Mouse (Mus musculus): ENCODE data around the gene Gm49340. TPM values are rescaled to one million over a fixed set of nuclear protein-coding genes. Genes with fewer than 3 reads are reported as not detected.
"Not testable (repeated sequence)": the region's sequence is repeated elsewhere in the genome, so short reads cannot be mapped to it uniquely, and the experiment has no call there.

The Gm49340 gene
- not detected in 2 replicates for polyA plus RNA-seq (2015; fragmentation: Nextera tagmentation; extraction: Ambion mirVana)

GRCm38 (mm10) chr11:73329442-73329841, at the start of gene Gm49340, which contains the start of the genes Aspa and Spata22:
Gm49340 (plus strand) TSS chr11:73329741.
Aspa (minus strand) TSS chr11:73329596.
Spata22 (plus strand) TSS chr11:73329741.
- Histone ChIP-seq H3K4me1 (no peaks in the 10 kb centered on the region), H3K27ac (no peak within 1 kb of the TSS), H3K9me3 (no peaks in the 10 kb centered on the region), H3K9ac (no peak within 1 kb of the TSS), H3K4me3 (no peak within 1 kb of the TSS), H3K4me2 (no peak within 1 kb of the TSS), H3K36me3 (no peaks in the 10 kb centered on the region), H3K27me3 (no peaks in the 10 kb centered on the region)
- WGBS = 81% methylated on average over 27 of the region's 27 CpGs
- ATAC-seq (ENCODE audit: insufficient number of reproducible peaks, low FRiP score, low TSS enrichment, low read depth) = no peak

GRCm38 (mm10) chr11:73280710-73281109, 48.8 kb upstream of the Gm49340 start:
- Histone ChIP-seq H3K27me3 (no peaks in the 10 kb centered on the region), H3K4me1 (peaks cover 24% of the 10 kb centered on the region), H3K4me3 (no peak overlapping the region), H3K9me3 (no peaks in the 10 kb centered on the region), H3K27ac (no peak overlapping the region), H3K4me2 (no peak overlapping the region), H3K9ac (no peak overlapping the region), H3K36me3 (no peaks in the 10 kb centered on the region)
- 28% methylated on average over 5 of the region's 5 CpGs for WGBS
- no peak for ATAC-seq (ENCODE audit: insufficient number of reproducible peaks, low FRiP score, low TSS enrichment, low read depth)

GRCm38 (mm10) chr11:73281528-73282027, 48.0 kb upstream of the Gm49340 start:
- H3K4me3 ChIP-seq = peak overlapping the region; percentile 35
- peaks cover 24% of the 10 kb centered on the region for H3K4me1 ChIP-seq
- WGBS = 2% methylated on average over 16 of the region's 16 CpGs
- no peaks in the 10 kb centered on the region for H3K9me3 ChIP-seq
- ATAC-seq (ENCODE audit: insufficient number of reproducible peaks, low FRiP score, low TSS enrichment, low read depth) = peak; percentile 59; the same call in 1 of the 2 replicates
- H3K36me3 ChIP-seq = no peaks in the 10 kb centered on the region
- H3K27me3 ChIP-seq = no peaks in the 10 kb centered on the region
- no peak overlapping the region for H3K27ac ChIP-seq
- peak overlapping the region; percentile 52 for H3K4me2 ChIP-seq
- peak overlapping the region; percentile 33; the same call in 1 of the 2 replicates for H3K9ac ChIP-seq

- no peaks in the 10 kb centered on the region for H3K9me3 ChIP-seq
- peaks cover 24% of the 10 kb centered on the region for H3K4me1 ChIP-seq
- WGBS = 52% methylated on average over 9 of the region's 9 CpGs
- H3K9ac ChIP-seq = no peak overlapping the region
- H3K27ac ChIP-seq = no peak overlapping the region
- H3K4me2 ChIP-seq = no peak overlapping the region
- no peak for ATAC-seq (ENCODE audit: insufficient number of reproducible peaks, low FRiP score, low TSS enrichment, low read depth)
- H3K4me3 ChIP-seq = no peak overlapping the region
- H3K36me3 ChIP-seq = no peaks in the 10 kb centered on the region
- no peaks in the 10 kb centered on the region for H3K27me3 ChIP-seq
Observed at GRCm38 (mm10) chr11:73283369-73283768, 46.2 kb upstream of the Gm49340 start.

- Histone ChIP-seq H3K4me3 (no peak overlapping the region), H3K27ac (no peak overlapping the region), H3K4me1 (peaks cover 24% of the 10 kb centered on the region), H3K27me3 (no peaks in the 10 kb centered on the region), H3K4me2 (no peak overlapping the region), H3K36me3 (no peaks in the 10 kb centered on the region), H3K9ac (no peak overlapping the region), H3K9me3 (no peaks in the 10 kb centered on the region)
- ATAC-seq (ENCODE audit: insufficient number of reproducible peaks, low FRiP score, low TSS enrichment, low read depth) = no peak
- 46% methylated on average over 1 of the region's 1 CpGs for WGBS
Observed at GRCm38 (mm10) chr11:73283926-73284325, 45.6 kb upstream of the Gm49340 start.

- no peaks in the 10 kb centered on the region for H3K9me3 ChIP-seq
- H3K27ac ChIP-seq = no peak overlapping the region
- H3K36me3 ChIP-seq = no peaks in the 10 kb centered on the region
- H3K4me2 ChIP-seq = no peak overlapping the region
- no peak for ATAC-seq (ENCODE audit: insufficient number of reproducible peaks, low FRiP score, low TSS enrichment, low read depth)
- no peak overlapping the region for H3K9ac ChIP-seq
- no peaks in the 10 kb centered on the region for H3K27me3 ChIP-seq
- H3K4me3 ChIP-seq = no peak overlapping the region
- peaks cover 24% of the 10 kb centered on the region for H3K4me1 ChIP-seq
Observed at GRCm38 (mm10) chr11:73284351-73284750, 45.2 kb upstream of the Gm49340 start.

- Histone ChIP-seq H3K4me1 (no peaks in the 10 kb centered on the region), H3K27me3 (no peaks in the 10 kb centered on the region), H3K4me3 (no peak overlapping the region), H3K27ac (no peak overlapping the region), H3K4me2 (no peak overlapping the region), H3K36me3 (no peaks in the 10 kb centered on the region), H3K9me3 (no peaks in the 10 kb centered on the region), H3K9ac (no peak overlapping the region)
- WGBS = 72% methylated on average over 1 of the region's 1 CpGs
- no peak for ATAC-seq (ENCODE audit: insufficient number of reproducible peaks, low FRiP score, low TSS enrichment, low read depth)
Observed at GRCm38 (mm10) chr11:73289621-73290020, 39.9 kb upstream of the Gm49340 start.

- H3K4me2 ChIP-seq = no peak overlapping the region
- no peaks in the 10 kb centered on the region for H3K36me3 ChIP-seq
- WGBS = 58% methylated on average over 2 of the region's 2 CpGs
- H3K9me3 ChIP-seq = no peaks in the 10 kb centered on the region
- no peak overlapping the region for H3K27ac ChIP-seq
- H3K4me1 ChIP-seq = no peaks in the 10 kb centered on the region
- no peaks in the 10 kb centered on the region for H3K27me3 ChIP-seq
- H3K4me3 ChIP-seq = no peak overlapping the region
- no peak overlapping the region for H3K9ac ChIP-seq
- no peak for ATAC-seq (ENCODE audit: insufficient number of reproducible peaks, low FRiP score, low TSS enrichment, low read depth)
Observed at GRCm38 (mm10) chr11:73303123-73303522, 26.4 kb upstream of the Gm49340 start.

- 32% methylated on average over 3 of the region's 3 CpGs for WGBS
- no peak for ATAC-seq (ENCODE audit: insufficient number of reproducible peaks, low FRiP score, low TSS enrichment, low read depth)
- H3K27me3 ChIP-seq = no peaks in the 10 kb centered on the region
- H3K9ac ChIP-seq = no peak overlapping the region
- no peak overlapping the region for H3K4me2 ChIP-seq
- H3K27ac ChIP-seq = no peak overlapping the region
- no peaks in the 10 kb centered on the region for H3K36me3 ChIP-seq
- no peaks in the 10 kb centered on the region for H3K4me1 ChIP-seq
- H3K4me3 ChIP-seq = no peak overlapping the region
- no peaks in the 10 kb centered on the region for H3K9me3 ChIP-seq
Observed at GRCm38 (mm10) chr11:73315961-73316360, 13.6 kb upstream of the Gm49340 start.

- ATAC-seq (ENCODE audit: insufficient number of reproducible peaks, low FRiP score, low TSS enrichment, low read depth); H3K9me3 ChIP-seq; H3K4me2 ChIP-seq; H3K9ac ChIP-seq; H3K36me3 ChIP-seq; H3K27ac ChIP-seq; H3K4me3 ChIP-seq; H3K4me1 ChIP-seq; H3K27me3 ChIP-seq: not testable (repeated sequence)
- 78% methylated on average over 2 of the region's 2 CpGs for WGBS
Observed at GRCm38 (mm10) chr11:73318581-73318980, 11.0 kb upstream of the Gm49340 start.

GRCm38 (mm10) chr11:73321064-73321463, 8.5 kb upstream of the Gm49340 start:
- not testable (repeated sequence) for H3K27ac ChIP-seq; H3K9me3 ChIP-seq; H3K9ac ChIP-seq; H3K36me3 ChIP-seq; H3K27me3 ChIP-seq; H3K4me1 ChIP-seq; H3K4me3 ChIP-seq; ATAC-seq (ENCODE audit: insufficient number of reproducible peaks, low FRiP score, low TSS enrichment, low read depth); H3K4me2 ChIP-seq
- 94% methylated on average over 13 of the region's 13 CpGs for WGBS

- Histone ChIP-seq H3K27ac (no peak overlapping the region), H3K4me3 (no peak overlapping the region), H3K9me3 (no peaks in the 10 kb centered on the region), H3K9ac (no peak overlapping the region), H3K27me3 (no peaks in the 10 kb centered on the region), H3K36me3 (no peaks in the 10 kb centered on the region), H3K4me2 (no peak overlapping the region), H3K4me1 (no peaks in the 10 kb centered on the region)
- WGBS = 71% methylated on average over 9 of the region's 9 CpGs
- ATAC-seq (ENCODE audit: insufficient number of reproducible peaks, low FRiP score, low TSS enrichment, low read depth) = no peak
Observed at GRCm38 (mm10) chr11:73323906-73324830, 5.4 kb upstream of the Gm49340 start.

All from limb, embryonic 15.5 days (tissue).